Mouse (Mus musculus): ENCODE results near the gene Tstd1. TPM values are rescaled to one million over a fixed set of nuclear protein-coding genes. Genes with fewer than 3 reads are reported as not detected.
A peak's percentile ranks its signal among the peaks of the same experiment; 100 is the strongest.

The Tstd1 gene
- polyA plus RNA-seq, 1 experiment from 2014 or later: 2.4 TPM

GRCm38 (mm10) chr1:171459791-171460190, 41.1 kb downstream of the Tstd1 start:
- H3K27me3 ChIP-seq (ENCODE audit: control insufficient read depth, insufficient read depth, low read length): no peaks in the 10 kb centered on the region
- H3K4me3 ChIP-seq (replicated peaks; ENCODE audit: low read length): no peak overlapping the region
- DNase-seq (ENCODE audit: low spot score) (peak; percentile 38), ATAC-seq (ENCODE audit: low FRiP score) (no peak)
- H3K9ac ChIP-seq: no peak overlapping the region
- no peak overlapping the region for H3K27ac ChIP-seq
- H3K4me1 ChIP-seq (replicated peaks; ENCODE audit: control insufficient read depth, insufficient read depth, low read length): peaks cover 7% of the 10 kb centered on the region; the same call in 1 of the 2 replicates
- no peaks in the 10 kb centered on the region for H3K9me3 ChIP-seq (ENCODE audit: control insufficient read depth, low read length)
- 49% methylated on average over 5 of the region's 5 CpGs for WGBS
- H3K36me3 ChIP-seq (replicated peaks; ENCODE audit: control insufficient read depth, insufficient read depth): no peaks in the 10 kb centered on the region
- H3K4me2 ChIP-seq (replicated peaks): no peak overlapping the region

GRCm38 (mm10) chr1:171460551-171461503, 42.2 kb downstream of the Tstd1 start:
- H3K27ac ChIP-seq: no peak overlapping the region
- H3K4me2 ChIP-seq (replicated peaks): no peak overlapping the region
- 91% methylated on average over 22 of the region's 22 CpGs for WGBS

GRCm38 (mm10) chr1:171463133-171463532, 44.5 kb downstream of the Tstd1 start:
- H3K9me3 ChIP-seq (ENCODE audit: control insufficient read depth, low read length): no peaks in the 10 kb centered on the region
- H3K9ac ChIP-seq: no peak overlapping the region
- no peaks in the 10 kb centered on the region for H3K36me3 ChIP-seq (replicated peaks; ENCODE audit: control insufficient read depth, insufficient read depth)
- H3K4me2 ChIP-seq (replicated peaks): no peak overlapping the region
- H3K4me3 ChIP-seq (replicated peaks; ENCODE audit: low read length): no peak overlapping the region
- no peak for DNase-seq (ENCODE audit: low spot score)
- 95% methylated on average over 3 of the region's 3 CpGs for WGBS
- no peak overlapping the region for H3K27ac ChIP-seq
- ATAC-seq (ENCODE audit: low FRiP score): no peak
- H3K4me1 ChIP-seq (replicated peaks; ENCODE audit: control insufficient read depth, insufficient read depth, low read length): peaks cover 7% of the 10 kb centered on the region; the same call in 1 of the 2 replicates
- no peaks in the 10 kb centered on the region for H3K27me3 ChIP-seq (ENCODE audit: control insufficient read depth, insufficient read depth, low read length)

More at GRCm38 (mm10) chr1:171460551-171461503, 42.2 kb downstream of the Tstd1 start:
- DNase-seq (ENCODE audit: low spot score) (no peak), ATAC-seq (ENCODE audit: low FRiP score) (no peak)
- Histone ChIP-seq H3K9me3 (ENCODE audit: control insufficient read depth, low read length) (no peaks in the 10 kb centered on the region), H3K4me3 (replicated peaks; ENCODE audit: low read length) (no peak overlapping the region), H3K4me1 (replicated peaks; ENCODE audit: control insufficient read depth, insufficient read depth, low read length) (peaks cover 7% of the 10 kb centered on the region; the same call in 1 of the 2 replicates), H3K9ac (no peak overlapping the region), H3K27me3 (ENCODE audit: control insufficient read depth, insufficient read depth, low read length) (no peaks in the 10 kb centered on the region), H3K36me3 (replicated peaks; ENCODE audit: control insufficient read depth, insufficient read depth) (no peaks in the 10 kb centered on the region)

- Histone ChIP-seq H3K9ac (no peak overlapping the region), H3K9me3 (ENCODE audit: control insufficient read depth, low read length) (no peaks in the 10 kb centered on the region), H3K27me3 (ENCODE audit: control insufficient read depth, insufficient read depth, low read length) (no peaks in the 10 kb centered on the region), H3K36me3 (replicated peaks; ENCODE audit: control insufficient read depth, insufficient read depth) (no peaks in the 10 kb centered on the region), H3K4me2 (replicated peaks) (no peak overlapping the region), H3K27ac (no peak overlapping the region), H3K4me1 (replicated peaks; ENCODE audit: control insufficient read depth, insufficient read depth, low read length) (no peaks in the 10 kb centered on the region), H3K4me3 (replicated peaks; ENCODE audit: low read length) (no peak overlapping the region)
- DNase-seq (ENCODE audit: low spot score): no peak
- ATAC-seq (ENCODE audit: low FRiP score): no peak
- 95% methylated on average over 5 of the region's 5 CpGs for WGBS
These were observed 47.2 kb downstream of the Tstd1 start for GRCm38 (mm10) chr1:171465749-171466412.

- no peak overlapping the region for H3K27ac ChIP-seq
- H3K27me3 ChIP-seq (ENCODE audit: control insufficient read depth, insufficient read depth, low read length): no peaks in the 10 kb centered on the region
- ATAC-seq (ENCODE audit: low FRiP score): no peak
- DNase-seq (ENCODE audit: low spot score): no peak
- H3K9ac ChIP-seq: no peak overlapping the region
- H3K4me3 ChIP-seq (replicated peaks; ENCODE audit: low read length): no peak overlapping the region
- no peak overlapping the region for H3K4me2 ChIP-seq (replicated peaks)
- no peaks in the 10 kb centered on the region for H3K36me3 ChIP-seq (replicated peaks; ENCODE audit: control insufficient read depth, insufficient read depth)
- no peaks in the 10 kb centered on the region for H3K4me1 ChIP-seq (replicated peaks; ENCODE audit: control insufficient read depth, insufficient read depth, low read length)
- WGBS: 84% methylated on average over 4 of the region's 4 CpGs
- H3K9me3 ChIP-seq (ENCODE audit: control insufficient read depth, low read length): no peaks in the 10 kb centered on the region
These were observed 47.9 kb downstream of the Tstd1 start for GRCm38 (mm10) chr1:171466565-171466964.

- Histone ChIP-seq H3K4me3 (replicated peaks; ENCODE audit: low read length) (no peak overlapping the region), H3K9me3 (ENCODE audit: control insufficient read depth, low read length) (no peaks in the 10 kb centered on the region), H3K9ac (no peak overlapping the region), H3K27ac (no peak overlapping the region), H3K4me2 (replicated peaks) (no peak overlapping the region), H3K27me3 (ENCODE audit: control insufficient read depth, insufficient read depth, low read length) (no peaks in the 10 kb centered on the region), H3K4me1 (replicated peaks; ENCODE audit: control insufficient read depth, insufficient read depth, low read length) (no peaks in the 10 kb centered on the region), H3K36me3 (replicated peaks; ENCODE audit: control insufficient read depth, insufficient read depth) (no peaks in the 10 kb centered on the region)
- ATAC-seq (ENCODE audit: low FRiP score) (no peak), DNase-seq (ENCODE audit: low spot score) (peak; percentile 18)
- 92% methylated on average over 3 of the region's 3 CpGs for WGBS
These were observed 51.0 kb downstream of the Tstd1 start for GRCm38 (mm10) chr1:171469678-171470077.

Other genes starting within 250 kb of the Tstd1 start
- 37.2 and 55.1 TPM in 2 replicates for gene Pcp4l1, start 222.6 kb upstream of the Tstd1 start, polyA plus RNA-seq (2014; fragmentation: Nextera tagmentation; extraction: Ambion mirVana)
- gene Nr1i3, start 204.9 kb upstream of the Tstd1 start, polyA plus RNA-seq (2014; fragmentation: Nextera tagmentation; extraction: Ambion mirVana): 0.21 and 0.50 TPM in 2 replicates
- gene Tomm40l, start 196.4 kb upstream of the Tstd1 start, polyA plus RNA-seq (2014; fragmentation: Nextera tagmentation; extraction: Ambion mirVana): 41.2 and 47.0 TPM in 2 replicates
- 5.6 and 7.0 TPM in 2 replicates for gene Apoa2, start 193.8 kb upstream of the Tstd1 start, polyA plus RNA-seq (2014; fragmentation: Nextera tagmentation; extraction: Ambion mirVana)
- 25.2 and 30.1 TPM in 2 replicates for gene Fcer1g, start 184.5 kb upstream of the Tstd1 start, polyA plus RNA-seq (2014; fragmentation: Nextera tagmentation; extraction: Ambion mirVana)
- 3.0 and 3.7 TPM in 2 replicates for gene Adamts4, start 168.5 kb upstream of the Tstd1 start, polyA plus RNA-seq (2014; fragmentation: Nextera tagmentation; extraction: Ambion mirVana)
- 218 and 247 TPM in 2 replicates for gene Ndufs2, start 167.5 kb upstream of the Tstd1 start, polyA plus RNA-seq (2014; fragmentation: Nextera tagmentation; extraction: Ambion mirVana)
- 86.5 and 88.6 TPM in 2 replicates for gene B4galt3, start 148.5 kb upstream of the Tstd1 start, polyA plus RNA-seq (2014; fragmentation: Nextera tagmentation; extraction: Ambion mirVana)
- gene Ppox, start 137.7 kb upstream of the Tstd1 start, polyA plus RNA-seq (2014; fragmentation: Nextera tagmentation; extraction: Ambion mirVana): 43.5 and 44.6 TPM in 2 replicates
- 80.1 and 85.8 TPM in 2 replicates for gene Usp21, start 130.9 kb upstream of the Tstd1 start, polyA plus RNA-seq (2014; fragmentation: Nextera tagmentation; extraction: Ambion mirVana)
- gene Ufc1, start 123.8 kb upstream of the Tstd1 start, polyA plus RNA-seq (2014; fragmentation: Nextera tagmentation; extraction: Ambion mirVana): 116 and 131 TPM in 2 replicates
- 45.9 and 49.9 TPM in 2 replicates for gene Dedd, start 89.7 kb upstream of the Tstd1 start, polyA plus RNA-seq (2014; fragmentation: Nextera tagmentation; extraction: Ambion mirVana)
- gene Nit1, start 73.2 kb upstream of the Tstd1 start, polyA plus RNA-seq (2014; fragmentation: Nextera tagmentation; extraction: Ambion mirVana): 36.6 and 37.8 TPM in 2 replicates
- 60.3 and 66.1 TPM in 2 replicates for gene Pfdn2, start 73.2 kb upstream of the Tstd1 start, polyA plus RNA-seq (2014; fragmentation: Nextera tagmentation; extraction: Ambion mirVana)
- gene Klhdc9, start 58.1 kb upstream of the Tstd1 start, polyA plus RNA-seq (2014; fragmentation: Nextera tagmentation; extraction: Ambion mirVana): 2.6 and 3.9 TPM in 2 replicates
- 2.3 TPM in 2 replicates for gene Nectin4, start 48.8 kb upstream of the Tstd1 start, polyA plus RNA-seq (2014; fragmentation: Nextera tagmentation; extraction: Ambion mirVana)
- 0.31 and 0.71 TPM in 2 replicates for gene Arhgap30, start 29.9 kb upstream of the Tstd1 start, polyA plus RNA-seq (2014; fragmentation: Nextera tagmentation; extraction: Ambion mirVana)
- 166 and 175 TPM in 2 replicates for gene Usf1, start 7.6 kb upstream of the Tstd1 start, polyA plus RNA-seq (2014; fragmentation: Nextera tagmentation; extraction: Ambion mirVana)
- gene F11r, start 18.7 kb downstream of the Tstd1 start, polyA plus RNA-seq (2014; fragmentation: Nextera tagmentation; extraction: Ambion mirVana): 12.8 and 14.0 TPM in 2 replicates
- gene Alyref2, start 84.6 kb downstream of the Tstd1 start, polyA plus RNA-seq (2014; fragmentation: Nextera tagmentation; extraction: Ambion mirVana): 23.0 and 29.8 TPM in 2 replicates
- not detected in 2 replicates for gene Itln1, start 116.4 kb downstream of the Tstd1 start, polyA plus RNA-seq (2014; fragmentation: Nextera tagmentation; extraction: Ambion mirVana)
- gene Cd244a, start 140.3 kb downstream of the Tstd1 start, polyA plus RNA-seq (2014; fragmentation: Nextera tagmentation; extraction: Ambion mirVana): not detected in 2 replicates
- gene Ly9, start 188.5 kb downstream of the Tstd1 start, polyA plus RNA-seq (2014; fragmentation: Nextera tagmentation; extraction: Ambion mirVana): 0.14 TPM in 1 of 2 replicates, not detected in the other
- gene Slamf7, start 234.2 kb downstream of the Tstd1 start, polyA plus RNA-seq (2014; fragmentation: Nextera tagmentation; extraction: Ambion mirVana): not detected in 2 replicates

Measured in hindbrain, embryonic 14.5 days (tissue).